Mouse (Mus musculus): ENCODE data around the gene Akt2.

Akt2 gene

DNA sequence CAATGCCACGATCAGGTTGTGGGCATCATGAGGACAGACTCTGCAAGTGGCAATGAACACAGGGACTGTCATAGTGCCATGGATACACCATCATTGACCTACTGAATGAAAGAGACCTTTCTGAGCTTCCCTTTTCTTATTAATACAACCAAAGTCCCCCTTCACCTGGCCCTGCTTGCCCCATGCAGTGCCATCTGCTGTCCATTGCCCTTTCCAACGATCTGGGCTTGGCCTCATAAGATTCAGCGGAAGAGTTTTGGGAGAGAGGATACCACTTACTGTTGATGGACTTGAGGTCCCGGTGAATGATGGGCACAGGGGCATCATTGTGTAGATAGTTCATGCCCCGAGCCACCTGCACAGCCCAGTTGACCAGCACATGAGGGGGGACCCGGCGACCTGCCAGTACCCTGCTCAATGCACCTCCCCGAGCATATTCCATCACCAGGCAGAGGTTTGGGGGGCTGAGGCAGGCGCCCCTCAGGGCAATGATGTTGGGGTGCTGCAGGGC is 81.8 kb downstream of the Akt2 start:
- DNase-seq = no peak

- peak; percentile 22 for DNase-seq
These were observed 82.3 kb downstream of the Akt2 start for GRCm38 (mm10) chr7:27673575-27674131.

DNA sequence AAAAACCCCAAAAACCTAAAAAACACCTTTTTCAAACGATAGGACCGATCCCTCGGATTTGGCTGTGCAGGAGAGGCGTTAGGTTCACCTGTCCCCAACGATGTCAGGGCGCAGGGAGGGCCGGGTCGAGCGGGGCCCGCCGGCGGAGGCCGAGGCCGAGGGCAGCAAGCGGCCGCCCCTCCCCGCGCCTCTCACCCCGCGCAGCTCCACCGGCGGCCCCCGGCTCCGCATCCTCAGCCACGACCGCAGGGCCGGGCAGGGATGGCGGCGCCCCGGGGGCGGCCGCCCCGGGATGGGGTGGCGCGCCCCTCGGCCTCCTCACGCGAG is 82.8 kb downstream of the Akt2 start:
- no peak for DNase-seq

DNA sequence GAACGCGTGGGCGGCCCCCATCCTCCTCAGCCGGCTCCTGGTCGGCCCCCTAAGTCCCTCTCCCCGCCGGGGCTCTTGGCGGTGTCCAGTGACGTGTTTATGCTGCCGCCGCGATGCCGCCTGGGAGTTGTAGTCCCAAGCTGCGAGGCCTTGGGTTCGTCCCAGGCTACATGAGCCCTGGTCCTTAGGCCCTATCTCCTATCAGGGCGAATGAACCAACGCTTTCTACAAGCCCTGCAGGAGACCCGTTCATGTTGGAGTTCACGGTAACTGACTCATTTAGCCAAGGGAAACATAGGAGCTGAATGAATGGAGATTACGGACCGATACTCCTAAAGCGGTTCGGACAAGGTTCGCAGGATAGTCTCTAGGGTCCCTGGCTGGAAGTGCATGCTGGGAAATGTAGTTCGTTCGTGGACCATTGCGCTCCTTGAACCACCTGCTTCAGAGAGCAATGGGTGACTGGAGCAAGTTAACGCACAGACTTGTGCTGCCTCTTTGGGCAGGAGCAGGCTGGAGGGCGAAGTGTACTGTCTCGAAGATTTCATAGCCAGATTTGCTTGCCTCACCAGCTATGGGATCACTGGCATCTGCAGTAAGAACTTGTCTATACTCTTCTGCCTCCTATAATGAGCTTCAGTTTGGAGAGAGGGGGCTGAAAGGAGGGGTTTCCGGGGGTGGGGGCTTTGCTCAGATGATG is 83.3 kb downstream of the Akt2 start, which contains the start of gene Map3k10:
Gene Map3k10 (minus strand): TSS at position 77 of the 700 bp plus-strand sequence.
- DNase-seq = peak; percentile 95

DNA sequence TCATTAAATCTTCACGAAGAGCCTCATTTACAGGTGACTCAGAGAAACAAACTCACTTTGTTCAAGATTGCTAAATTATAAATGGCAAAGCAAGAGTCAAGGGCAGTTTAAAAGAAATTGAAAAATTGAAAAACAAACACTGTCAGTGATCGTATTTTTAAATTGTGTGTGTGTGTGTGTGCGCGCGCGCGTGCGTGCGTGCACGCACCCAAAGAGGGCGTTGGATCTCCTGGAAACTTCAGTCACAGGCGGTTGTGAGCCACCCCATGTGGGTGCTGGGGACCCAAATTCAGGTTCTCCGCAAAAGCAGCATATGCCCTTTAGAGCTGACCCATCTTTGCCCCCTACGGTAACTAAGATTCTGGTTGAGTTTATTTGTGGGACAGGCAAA is 83.9 kb downstream of the Akt2 start:
- no peak for DNase-seq

- DNase-seq = no peak
These were observed 91.9 kb downstream of the Akt2 start for GRCm38 (mm10) chr7:27683218-27683617.

- no peak for DNase-seq
These were observed 93.9 kb downstream of the Akt2 start for GRCm38 (mm10) chr7:27685220-27685619.

GRCm38 (mm10) chr7:27685681-27686080 is 94.3 kb downstream of the Akt2 start:
- DNase-seq = peak; percentile 22

DNA sequence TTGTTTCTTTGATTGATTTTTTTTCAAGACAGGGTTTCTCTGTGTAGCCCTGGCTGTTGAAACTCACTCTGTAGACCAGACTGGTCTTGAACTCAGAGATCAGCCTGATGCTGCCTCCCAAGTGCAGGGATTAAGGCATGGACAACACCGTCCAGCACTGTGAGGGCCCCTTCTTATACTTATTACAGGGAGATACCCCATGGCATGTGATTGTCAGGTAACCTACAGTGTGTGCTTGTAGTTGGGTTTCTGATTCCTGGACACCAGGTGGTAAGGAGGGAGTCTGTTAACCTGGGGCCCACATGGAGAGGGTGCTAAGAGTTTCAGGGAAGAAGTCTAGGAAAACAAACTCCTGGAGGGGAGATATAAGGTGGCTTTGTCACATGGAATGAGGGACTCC is 95.7 kb downstream of the Akt2 start:
- DNase-seq = no peak

DNA sequence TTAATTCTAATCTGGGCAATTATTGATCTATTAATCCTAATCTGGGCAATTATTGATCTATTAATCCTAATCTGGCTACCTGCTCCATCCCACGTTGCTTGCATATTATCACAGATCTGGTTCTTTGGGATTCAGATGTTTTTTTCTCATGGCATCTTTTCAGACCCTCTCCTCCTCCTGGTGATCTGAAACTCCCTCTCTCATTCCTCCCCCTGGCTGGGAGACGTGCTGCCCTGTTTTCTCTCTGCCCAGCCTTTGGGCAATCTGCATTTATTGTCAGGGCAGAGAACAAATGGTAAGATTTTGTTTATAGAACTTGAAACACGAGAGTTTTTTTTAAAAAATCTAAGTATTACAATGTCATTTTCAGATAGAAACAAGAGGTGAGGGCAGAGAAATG is 96.5 kb downstream of the Akt2 start:
- DNase-seq = no peak

DNA sequence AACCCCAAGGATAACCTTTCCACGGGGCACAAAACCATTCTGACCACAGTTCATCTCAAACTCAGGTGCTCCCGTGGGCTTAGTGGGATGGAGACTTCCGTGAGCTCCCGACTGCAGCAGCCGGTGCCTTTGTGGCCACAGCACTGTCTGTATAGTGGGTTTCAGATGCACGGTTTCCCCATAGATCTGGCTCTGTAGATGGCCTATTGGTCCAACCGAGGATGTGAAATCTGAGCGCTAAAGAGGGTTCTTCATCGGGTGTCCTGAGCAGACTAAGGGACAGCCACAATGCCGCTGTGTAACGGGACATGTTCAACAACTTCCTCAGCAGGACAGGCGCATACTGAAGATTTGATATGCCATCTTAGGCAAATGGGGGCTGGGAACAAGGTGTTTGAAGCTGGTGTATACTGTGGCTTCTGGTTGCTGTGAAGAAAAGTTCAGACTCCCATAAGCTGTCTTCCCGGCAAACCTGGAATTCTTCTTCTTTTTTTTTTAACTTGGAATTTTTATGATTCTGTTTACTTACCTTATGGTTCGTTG is 97.0 kb downstream of the Akt2 start:
- no peak for DNase-seq

GRCm38 (mm10) chr7:27688815-27689612 is 97.7 kb downstream of the Akt2 start, which contains the start of gene Zfp607b:
Gene Zfp607b, plus strand, starts transcription at chr7:27689340.
- peak; percentile 96 for DNase-seq
